Mouse (Mus musculus) heart, adult 2 months (tissue): ENCODE results near the gene Gpsm1. TPM values are rescaled to one million over a fixed set of nuclear protein-coding genes. Genes with fewer than 3 reads are reported as not detected.

ENCODE experiments used
- DNase-seq, 2 experiments: peaks; one replicate each; pipeline ENCODE4 v3.0.0; 2021
- H3K27ac ChIP-seq: fragments of 200-600 bp; 2 replicates; pipeline ENCODE4 v1.8.1; 2022
- H3K27me3 ChIP-seq: fragments of 200-500 bp; 2 replicates; pipeline ENCODE4 v1.6.1; 2012; ENCODE audit warnings: mild to moderate bottlenecking, low read length, inconsistent platforms, mixed read lengths; ENCODE audit not compliant: control insufficient read depth, insufficient read depth
- H3K36me3 ChIP-seq: fragments of 200-500 bp; 2 replicates; pipeline ENCODE4 v1.6.1; 2012; ENCODE audit warnings: low read length, inconsistent platforms; ENCODE audit not compliant: control insufficient read depth, insufficient read depth
- H3K4me1 ChIP-seq: fragments of 200-500 bp; 2 replicates; pipeline ENCODE4 v1.6.1; 2011; ENCODE audit warnings: low read length; ENCODE audit not compliant: control insufficient read depth, insufficient read depth
- H3K4me3 ChIP-seq: fragments of 200-600 bp; 2 replicates; pipeline ENCODE4 v1.8.1; 2022
- H3K79me2 ChIP-seq: fragments of 200-500 bp; replicated peaks from 2 replicates; pipeline ENCODE4 v1.6.1; 2012; ENCODE audit warnings: mild to moderate bottlenecking, inconsistent platforms, low read length, moderate library complexity, mixed read lengths; ENCODE audit not compliant: control insufficient read depth, insufficient read depth
- H3K9ac ChIP-seq: fragments of 200-500 bp; 2 replicates; pipeline ENCODE4 v1.6.1; 2012; ENCODE audit warnings: low read depth, mild to moderate bottlenecking, control low read depth, inconsistent platforms, low read length, mixed read lengths
- CTCF ChIP-seq: fragments of 200-600 bp; IDR thresholded peaks from 2 replicates; pipeline ENCODE4 v1.8.1; 2022; ENCODE audit warnings: antibody characterized with exemption, mild to moderate bottlenecking, moderate library complexity
- EP300 ChIP-seq: fragments of 200-500 bp; IDR thresholded peaks from 2 replicates; pipeline ENCODE4 v1.6.1; 2011; ENCODE audit warnings: low read depth, low read length, control low read depth; ENCODE audit not compliant: insufficient read depth
- POLR2A ChIP-seq: fragments of 200-500 bp; IDR thresholded peaks from 2 replicates; pipeline ENCODE4 v1.6.1; 2011; ENCODE audit warnings: mild to moderate bottlenecking, low read depth, low read length, control low read depth; ENCODE audit not compliant: insufficient read depth
- WGBS: fragments of 180-500 bp; shearing (Covaris S2); methylation state at CpG from one replicate; pipeline ENCODE4 v1.1.7; 2018; 5-methylcytosine and 5-hydroxymethylcytosine counted together
- intact Hi-C: fragments of 180-260 bp; cut with DNase I; formaldehyde crosslinking; loops from one replicate; pipeline ENCODE4 v1.15.1; 2025
- polyA plus RNA-seq: library from polyadenylated mRNA; depleted of rRNA; stranded (reverse); fragments of >200 nt; gene quantifications from 2 replicates; pipeline ENCODE4 v1.2.3, GENCODE M21; 2012
- total RNA-seq, 2 experiments: library from RNA; stranded (reverse); gene quantifications; 2 replicates each; pipeline ENCODE4 v1.2.3; 2021

Gpsm1 gene
- total and polyA plus RNA-seq, 3 experiments: 169 to 301 (median 249) TPM

DNA sequence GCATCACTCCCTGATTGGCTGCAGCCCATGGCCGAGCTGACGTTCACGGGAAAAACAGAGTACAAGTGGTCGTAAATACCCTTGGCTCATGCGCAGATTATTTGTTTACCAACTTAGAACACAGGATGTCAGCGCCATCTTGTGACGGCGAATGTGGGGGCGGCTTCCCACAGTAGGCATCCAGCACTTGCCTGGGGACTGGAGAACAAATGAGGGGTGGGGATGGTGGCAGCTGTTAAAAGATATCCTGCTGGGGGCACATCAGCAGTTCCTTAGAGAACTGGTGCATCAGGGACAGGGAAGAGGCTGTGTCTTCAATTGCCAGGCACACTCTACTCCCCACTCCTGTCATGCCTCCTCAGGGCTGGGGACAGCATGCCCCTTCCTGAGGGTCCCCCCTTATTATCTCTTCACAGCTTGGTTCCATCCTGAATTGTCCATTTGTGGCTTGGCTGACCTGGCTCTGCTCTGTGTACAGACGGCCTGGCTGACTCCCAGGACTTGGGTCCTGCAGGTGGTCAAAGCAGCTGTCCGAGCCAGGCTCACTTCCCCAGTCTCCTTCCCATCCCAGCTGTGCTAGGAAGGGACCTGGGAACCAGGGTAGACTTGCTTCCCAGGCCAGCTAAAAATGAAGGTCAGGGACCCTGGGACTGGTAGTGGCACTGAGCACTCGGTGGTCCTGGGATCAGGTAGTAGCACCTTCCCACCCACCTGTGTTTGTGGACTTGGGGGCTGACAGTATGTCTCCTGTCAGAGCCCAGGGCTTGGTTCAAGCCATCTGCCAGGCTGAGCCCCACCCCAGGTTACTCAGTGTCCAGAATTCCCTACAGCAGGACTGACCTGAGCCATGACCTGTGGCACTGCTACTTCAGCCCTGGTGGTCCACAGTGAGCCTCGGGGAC lies 23.2 kb downstream of the Gpsm1 start:
- peak overlapping the region; percentile 1 for H3K27ac ChIP-seq
- WGBS: 59% methylated on average over 9 of the region's 13 CpGs

DNA sequence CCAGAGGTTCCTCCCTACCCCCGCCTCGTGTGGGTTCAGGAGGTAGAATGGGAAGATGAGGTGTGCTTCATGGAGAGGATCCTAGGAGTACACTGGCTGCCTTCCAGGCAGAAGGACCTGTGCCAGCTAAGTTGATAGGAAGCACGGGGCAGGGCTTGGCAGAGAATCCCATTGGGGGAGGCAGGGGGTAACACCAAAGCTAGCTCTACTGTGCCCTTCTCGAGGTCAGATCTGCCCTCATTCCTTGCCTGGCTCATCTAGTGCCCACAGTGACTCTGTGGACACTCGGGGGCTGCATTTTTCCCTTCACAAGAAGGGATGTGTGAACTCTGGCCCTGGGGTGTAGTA lies 23.9 kb downstream of the Gpsm1 start:
- TF ChIP-seq EP300 (peak; percentile 84; the same call in 1 of the 2 replicates), POLR2A (peak; percentile 91), CTCF (no peak)
- Histone ChIP-seq H3K4me1 (peaks cover 14% of the 10 kb centered on the region), H3K36me3 (no peaks in the 10 kb centered on the region), H3K79me2 (no peaks in the 10 kb centered on the region), H3K27me3 (no peaks in the 10 kb centered on the region), H3K27ac (peak overlapping the region; percentile 89), H3K9ac (peak overlapping the region; percentile 71), H3K4me3 (peak overlapping the region; percentile 46)
- 28% methylated on average over 5 of the region's 5 CpGs for WGBS
- intact Hi-C loops: no loop called here
- DNase-seq: peak; percentile 79 to 85

More for the DNA sequence above, 23.2 kb downstream of the Gpsm1 start:
- intact Hi-C loops: no loop called here
- Histone ChIP-seq H3K4me3 (no peak overlapping the region), H3K27me3 (no peaks in the 10 kb centered on the region), H3K4me1 (peaks cover 14% of the 10 kb centered on the region), H3K36me3 (no peaks in the 10 kb centered on the region), H3K79me2 (no peaks in the 10 kb centered on the region), H3K9ac (no peak overlapping the region)
- no peak for DNase-seq
- TF ChIP-seq CTCF: no peak
- no peak for TF ChIP-seq EP300
- TF ChIP-seq POLR2A: no peak

DNA sequence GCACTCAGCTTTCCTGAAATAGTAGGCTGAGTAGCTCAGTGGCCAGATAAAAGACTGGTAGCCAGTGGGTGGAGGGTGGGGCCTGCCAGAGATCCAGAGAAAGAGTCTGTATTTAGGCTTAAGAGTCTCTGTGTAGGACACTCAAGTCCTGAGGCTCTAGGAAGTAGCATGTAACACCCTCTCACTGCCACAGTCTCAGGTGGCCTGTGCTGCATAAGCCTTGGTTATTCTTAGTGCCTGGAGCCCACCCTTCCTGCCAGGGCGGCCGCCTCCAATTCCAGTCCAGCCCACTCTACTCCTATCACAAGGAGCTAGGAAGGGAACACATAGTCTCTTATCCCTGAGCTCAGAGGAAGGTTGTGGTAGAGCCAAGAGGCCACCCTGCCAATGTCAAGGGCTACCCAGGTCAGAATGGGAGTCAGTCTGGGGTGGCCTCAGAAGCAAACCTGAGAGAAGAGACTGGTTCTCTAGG lies 26.2 kb downstream of the Gpsm1 start:
- H3K27ac ChIP-seq: peak overlapping the region; percentile 89
- intact Hi-C loops: no loop called here
- no peaks in the 10 kb centered on the region for H3K36me3 ChIP-seq
- H3K4me1 ChIP-seq: peaks cover 14% of the 10 kb centered on the region
- H3K4me3 ChIP-seq: peak overlapping the region; percentile 46
- peak; percentile 55 to 65 for DNase-seq
- H3K79me2 ChIP-seq: no peaks in the 10 kb centered on the region
- 21% methylated on average over 2 of the region's 2 CpGs for WGBS
- peak; percentile 21; the same call in 1 of the 2 replicates for TF ChIP-seq POLR2A
- no peak for TF ChIP-seq CTCF
- TF ChIP-seq EP300: peak; percentile 6; the same call in 1 of the 2 replicates
- peak overlapping the region; percentile 71 for H3K9ac ChIP-seq
- H3K27me3 ChIP-seq: no peaks in the 10 kb centered on the region

DNA sequence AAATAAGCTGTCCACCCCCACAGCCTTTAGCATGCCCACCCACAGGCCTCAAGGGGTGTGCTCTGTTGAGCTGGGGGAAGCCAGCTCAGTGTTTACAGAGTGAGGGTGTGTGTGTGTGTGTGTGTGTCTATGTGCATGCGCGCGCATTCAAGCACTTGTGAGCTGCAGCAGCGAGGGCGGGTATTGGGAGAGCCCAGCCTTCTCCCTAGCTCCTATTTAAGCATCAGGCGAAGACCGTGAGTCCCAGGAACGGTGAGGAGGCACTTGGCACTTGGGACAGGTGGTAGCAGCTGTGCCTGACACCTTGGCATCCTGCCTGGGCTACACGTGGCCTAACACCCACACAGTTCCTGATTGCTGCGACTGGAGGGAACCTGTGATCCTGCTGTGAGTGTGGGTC lies 26.7 kb downstream of the Gpsm1 start:
- no peaks in the 10 kb centered on the region for H3K36me3 ChIP-seq
- DNase-seq: peak; percentile 80 to 87
- H3K9ac ChIP-seq: no peak overlapping the region; the same call in 1 of the 2 replicates
- peak overlapping the region; percentile 46; the same call in 1 of the 2 replicates for H3K4me3 ChIP-seq
- H3K27ac ChIP-seq: peak overlapping the region; percentile 89
- H3K79me2 ChIP-seq: no peaks in the 10 kb centered on the region
- WGBS: 16% methylated on average over 10 of the region's 10 CpGs
- intact Hi-C loops: no loop called here
- TF ChIP-seq EP300: peak; percentile 95
- TF ChIP-seq CTCF: no peak
- TF ChIP-seq POLR2A: peak; percentile 75; the same call in 1 of the 2 replicates
- peaks cover 14% of the 10 kb centered on the region for H3K4me1 ChIP-seq
- H3K27me3 ChIP-seq: no peaks in the 10 kb centered on the region

DNA sequence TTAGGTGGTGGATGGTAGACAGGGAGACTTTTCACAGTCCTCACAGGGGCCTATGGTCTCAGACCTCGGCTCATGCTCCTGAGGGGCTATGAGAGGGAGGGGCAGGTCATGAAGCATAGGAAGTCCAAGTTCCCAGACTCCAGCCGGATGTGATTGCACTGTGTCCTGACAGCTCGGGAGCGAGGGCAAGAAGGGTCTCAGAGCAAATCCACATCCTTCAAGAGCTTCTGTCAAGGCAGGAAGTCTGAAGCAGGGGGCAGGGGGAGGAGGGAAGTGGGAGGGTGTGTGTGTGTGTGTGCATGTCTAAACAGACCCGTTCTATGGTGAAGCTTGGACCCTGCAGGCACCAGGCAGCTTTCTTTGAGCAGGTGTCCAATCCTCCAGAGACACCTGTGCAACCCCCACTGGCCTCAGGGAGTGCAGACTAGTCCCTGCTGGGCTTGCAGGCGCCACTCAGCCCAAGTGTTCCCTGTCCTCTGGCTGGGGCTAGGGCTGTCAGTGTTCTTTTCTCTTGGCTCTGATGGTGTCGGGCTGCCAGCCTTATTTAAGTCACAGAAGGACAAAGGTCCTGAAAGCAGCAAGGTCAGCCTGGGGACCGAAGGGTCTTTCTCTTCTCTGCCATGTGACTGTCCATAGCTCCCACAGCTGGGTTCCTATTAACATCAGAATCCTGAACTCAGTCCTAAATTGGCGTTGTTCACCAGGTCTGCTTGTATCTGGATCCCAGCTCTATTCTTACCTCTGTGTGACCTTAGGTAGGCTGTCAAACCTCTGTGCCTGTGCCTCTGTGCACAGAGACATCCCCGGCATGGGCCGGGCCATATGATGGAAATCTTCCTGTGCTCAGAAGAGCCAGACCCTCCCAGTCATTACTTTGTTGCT lies 27.5 kb downstream of the Gpsm1 start:
- peak overlapping the region; percentile 13 for H3K4me3 ChIP-seq
- peaks cover 14% of the 10 kb centered on the region for H3K4me1 ChIP-seq
- H3K27me3 ChIP-seq: no peaks in the 10 kb centered on the region
- no peaks in the 10 kb centered on the region for H3K79me2 ChIP-seq
- peak overlapping the region; percentile 24 for H3K9ac ChIP-seq
- intact Hi-C loops: no loop called here
- WGBS: 25% methylated on average over 11 of the region's 11 CpGs
- H3K36me3 ChIP-seq: no peaks in the 10 kb centered on the region
- TF ChIP-seq EP300: no peak
- TF ChIP-seq POLR2A: peak; percentile 41; the same call in 1 of the 2 replicates
- peak overlapping the region; percentile 89 for H3K27ac ChIP-seq
- DNase-seq: no peak
